Mouse (Mus musculus) intestine, embryonic 14.5 days (tissue): Measurements from ENCODE around the gene Apba2. TPM values are rescaled to one million over a fixed set of nuclear protein-coding genes. Genes with fewer than 3 reads are reported as not detected.

Source experiments
- ATAC-seq: fragments of 200-750 bp; cut with Nextera tagmentation; replicated peaks from 2 replicates; pipeline ENCODE4 v1.8.0; 2017; ENCODE audit warnings: low read depth, moderate number of reproducible peaks, moderate TSS enrichment, moderate library complexity; ENCODE audit not compliant: low FRiP score, low TSS enrichment
- DNase-seq: peaks from one replicate; pipeline ENCODE4 v3.0.0-alpha.2; 2018; ENCODE audit warnings: low spot score
- H3K27ac ChIP-seq: fragments of 300-500 bp; sonication (generic); 2 replicates; pipeline ENCODE4 v1.5.1; 2014; ENCODE audit warnings: low read depth, mild to moderate bottlenecking, control low read depth
- H3K27me3 ChIP-seq: fragments of 300-500 bp; sonication (generic); replicated peaks from 2 replicates; pipeline ENCODE4 v1.6.1; 2014; ENCODE audit warnings: low read length, control low read depth; ENCODE audit not compliant: control insufficient read depth, insufficient read depth
- H3K36me3 ChIP-seq: fragments of 300-500 bp; sonication (generic); 2 replicates; pipeline ENCODE4 v1.6.1; 2014; ENCODE audit warnings: low read length, control low read depth; ENCODE audit not compliant: control insufficient read depth, insufficient read depth
- H3K4me1 ChIP-seq: fragments of 300-500 bp; sonication (generic); replicated peaks from 2 replicates; pipeline ENCODE4 v1.6.1; 2014; ENCODE audit warnings: low read length, control low read depth, mixed read lengths; ENCODE audit not compliant: control insufficient read depth, insufficient read depth
- H3K4me2 ChIP-seq: fragments of 300-500 bp; sonication (generic); 2 replicates; pipeline ENCODE4 v1.6.1; 2014; ENCODE audit warnings: low read length
- H3K4me3 ChIP-seq: fragments of 300-500 bp; sonication (generic); 2 replicates; pipeline ENCODE4 v1.5.1; 2014; ENCODE audit warnings: low read depth, low read length, control low read depth, mixed read lengths
- H3K9ac ChIP-seq: fragments of 300-500 bp; sonication (generic); 2 replicates; pipeline ENCODE4 v1.6.1; 2014; ENCODE audit warnings: mild to moderate bottlenecking, low read length
- H3K9me3 ChIP-seq: fragments of 300-500 bp; sonication (generic); 2 replicates; pipeline ENCODE4 v1.6.1; 2016; ENCODE audit warnings: low read length, control low read depth; ENCODE audit not compliant: control insufficient read depth
- WGBS: fragments of 180-500 bp; shearing (Covaris S2); extraction: QIAGEN DNeasy Blood & Tissue Kit; methylation state at CpG from one replicate; pipeline ENCODE4 v1.1.7; 2014; 5-methylcytosine and 5-hydroxymethylcytosine counted together
- polyA plus RNA-seq: library from polyadenylated mRNA; unstranded; fragments of >200 nt; fragmentation: Nextera tagmentation; extraction: Ambion mirVana; gene quantifications from 2 replicates; pipeline ENCODE4 v1.2.1, GENCODE M21; 2014

The Apba2 gene
- polyA plus RNA-seq, 1 experiment from 2014 or later = 9.6 TPM

GRCm38 (mm10) chr7:64753678-64754077 lies 252.2 kb downstream of the Apba2 start:
- Histone ChIP-seq H3K4me1 (0 out of 2 replicates have a peak, but pooled peaks cover 4% of the 10 kb centered on the region), H3K4me2 (no peak overlapping the region), H3K27ac (no peak overlapping the region), H3K9ac (no peak overlapping the region), H3K4me3 (no peak overlapping the region), H3K9me3 (no peaks in the 10 kb centered on the region), H3K36me3 (no peaks in the 10 kb centered on the region), H3K27me3 (no peaks in the 10 kb centered on the region)
- 54% methylated on average over 6 of the region's 6 CpGs for WGBS
- ATAC-seq (no peak), DNase-seq (no peak)

GRCm38 (mm10) chr7:64754161-64754560 lies 252.7 kb downstream of the Apba2 start:
- Histone ChIP-seq H3K27me3 (no peaks in the 10 kb centered on the region), H3K27ac (no peak overlapping the region), H3K4me1 (0 out of 2 replicates have a peak, but pooled peaks cover 4% of the 10 kb centered on the region), H3K36me3 (no peaks in the 10 kb centered on the region), H3K9me3 (no peaks in the 10 kb centered on the region), H3K4me3 (no peak overlapping the region), H3K9ac (no peak overlapping the region), H3K4me2 (no peak overlapping the region)
- WGBS = 64% methylated on average over 7 of the region's 7 CpGs
- ATAC-seq = no peak
- no peak for DNase-seq

- Histone ChIP-seq H3K27me3 (no peaks in the 10 kb centered on the region), H3K4me1 (0 out of 2 replicates have a peak, but pooled peaks cover 4% of the 10 kb centered on the region), H3K36me3 (no peaks in the 10 kb centered on the region), H3K9me3 (no peaks in the 10 kb centered on the region), H3K4me2 (no peak overlapping the region), H3K4me3 (no peak overlapping the region), H3K9ac (no peak overlapping the region), H3K27ac (no peak overlapping the region)
- DNase-seq = no peak
- WGBS = 88% methylated on average over 7 of the region's 7 CpGs
- no peak for ATAC-seq
Measured at GRCm38 (mm10) chr7:64755141-64755540, 253.6 kb downstream of the Apba2 start.

- Histone ChIP-seq H3K9ac (no peak overlapping the region), H3K9me3 (no peaks in the 10 kb centered on the region), H3K4me1 (no peaks in the 10 kb centered on the region), H3K36me3 (no peaks in the 10 kb centered on the region), H3K27me3 (no peaks in the 10 kb centered on the region), H3K4me2 (no peak overlapping the region), H3K4me3 (no peak overlapping the region), H3K27ac (no peak overlapping the region)
- WGBS = 90% methylated on average over 3 of the region's 3 CpGs
- DNase-seq (no peak), ATAC-seq (no peak)
Measured at GRCm38 (mm10) chr7:64765595-64765994, 264.1 kb downstream of the Apba2 start.

GRCm38 (mm10) chr7:64769768-64770167 lies 268.3 kb downstream of the Apba2 start:
- H3K4me1 ChIP-seq = no peaks in the 10 kb centered on the region
- H3K4me2 ChIP-seq = no peak overlapping the region
- no peaks in the 10 kb centered on the region for H3K9me3 ChIP-seq
- no peak for ATAC-seq
- no peaks in the 10 kb centered on the region for H3K36me3 ChIP-seq
- no peak for DNase-seq
- no peak overlapping the region for H3K9ac ChIP-seq
- no peaks in the 10 kb centered on the region for H3K27me3 ChIP-seq
- WGBS = 62% methylated on average over 7 of the region's 7 CpGs
- H3K4me3 ChIP-seq = no peak overlapping the region
- H3K27ac ChIP-seq = no peak overlapping the region

GRCm38 (mm10) chr7:64770779-64771390 lies 269.4 kb downstream of the Apba2 start:
- H3K27ac ChIP-seq = no peak overlapping the region
- H3K36me3 ChIP-seq = no peaks in the 10 kb centered on the region
- no peak overlapping the region for H3K4me2 ChIP-seq
- H3K4me3 ChIP-seq = no peak overlapping the region
- no peaks in the 10 kb centered on the region for H3K9me3 ChIP-seq
- ATAC-seq (no peak), DNase-seq (no peak)
- H3K27me3 ChIP-seq = no peaks in the 10 kb centered on the region
- 70% methylated on average over 8 of the region's 8 CpGs for WGBS
- no peak overlapping the region for H3K9ac ChIP-seq
- no peaks in the 10 kb centered on the region for H3K4me1 ChIP-seq

GRCm38 (mm10) chr7:64773465-64773864 lies 272.0 kb downstream of the Apba2 start:
- Histone ChIP-seq H3K4me1 (no peaks in the 10 kb centered on the region), H3K4me3 (no peak overlapping the region), H3K27me3 (no peaks in the 10 kb centered on the region), H3K9me3 (no peaks in the 10 kb centered on the region), H3K4me2 (no peak overlapping the region), H3K27ac (no peak overlapping the region), H3K9ac (no peak overlapping the region), H3K36me3 (no peaks in the 10 kb centered on the region)
- WGBS = 46% methylated on average over 10 of the region's 10 CpGs
- DNase-seq = no peak
- no peak for ATAC-seq

GRCm38 (mm10) chr7:64776708-64777489 lies 275.4 kb downstream of the Apba2 start:
- Histone ChIP-seq H3K9ac (no peak overlapping the region), H3K4me1 (no peaks in the 10 kb centered on the region), H3K4me3 (no peak overlapping the region), H3K27me3 (no peaks in the 10 kb centered on the region), H3K9me3 (no peaks in the 10 kb centered on the region), H3K27ac (no peak overlapping the region), H3K4me2 (no peak overlapping the region), H3K36me3 (no peaks in the 10 kb centered on the region)
- ATAC-seq (no peak), DNase-seq (no peak)
- 86% methylated on average over 13 of the region's 13 CpGs for WGBS

GRCm38 (mm10) chr7:64779501-64779900 lies 278.0 kb downstream of the Apba2 start:
- no peaks in the 10 kb centered on the region for H3K4me1 ChIP-seq
- WGBS = 70% methylated on average over 4 of the region's 4 CpGs
- DNase-seq (no peak), ATAC-seq (no peak)
- no peaks in the 10 kb centered on the region for H3K36me3 ChIP-seq
- no peaks in the 10 kb centered on the region for H3K27me3 ChIP-seq
- H3K27ac ChIP-seq = no peak overlapping the region
- H3K4me2 ChIP-seq = no peak overlapping the region
- H3K9ac ChIP-seq = no peak overlapping the region
- H3K9me3 ChIP-seq = no peaks in the 10 kb centered on the region
- no peak overlapping the region for H3K4me3 ChIP-seq
